Mouse (Mus musculus): ENCODE results near the gene Car10. TPM values are rescaled to one million over a fixed set of nuclear protein-coding genes. Genes with fewer than 3 reads are reported as not detected.

Car10 gene
- polyA plus RNA-seq, 1 experiment: not detected

GRCm38 (mm10) chr11:93608716-93609115 lies 510.9 kb downstream of the Car10 start:
- no peak overlapping the region for H3K27ac ChIP-seq (ENCODE audit: insufficient read depth, low read depth, low read length)
- 80% methylated on average over 7 of the region's 7 CpGs for WGBS
- H3K27me3 ChIP-seq (ENCODE audit: control insufficient read depth, insufficient read depth, low read length): no peaks in the 10 kb centered on the region
- no peaks in the 10 kb centered on the region for H3K36me3 ChIP-seq (ENCODE audit: control insufficient read depth, insufficient read depth, low read length)
- H3K4me1 ChIP-seq (ENCODE audit: control insufficient read depth, insufficient read depth, insufficient read length, low read length): no peaks in the 10 kb centered on the region
- H3K4me3 ChIP-seq (ENCODE audit: low read depth, low read length): no peak overlapping the region
- TF ChIP-seq POLR2A (IDR thresholded peaks at IDR 0.05; ENCODE audit: low read depth, low read length) (no peak), CTCF (IDR thresholded peaks at IDR 0.05; ENCODE audit: extremely low read depth, insufficient read length, insufficient replicate concordance, low read depth, low read length) (no peak)

DNA sequence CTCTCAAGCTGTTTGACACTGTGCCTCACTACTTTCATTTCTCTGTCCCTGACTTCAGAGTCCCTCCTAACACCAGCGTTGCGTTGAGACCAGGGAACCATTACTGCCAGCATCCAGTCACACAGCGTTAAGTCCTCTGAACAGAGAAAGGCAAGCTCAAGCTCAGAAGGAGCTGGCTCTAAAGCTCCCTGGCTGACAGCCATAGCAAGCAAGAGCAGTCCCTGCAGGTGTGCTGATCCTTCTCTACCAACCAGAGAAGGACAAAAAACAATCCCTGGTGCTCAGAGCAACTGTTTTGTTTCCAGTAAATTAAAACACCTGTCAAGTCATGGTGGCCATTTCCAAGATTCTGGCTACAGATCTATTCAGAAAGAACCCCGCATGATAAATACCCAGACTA lies 514.2 kb downstream of the Car10 start:
- Histone ChIP-seq H3K4me3 (ENCODE audit: low read depth, low read length) (no peak overlapping the region), H3K36me3 (ENCODE audit: control insufficient read depth, insufficient read depth, low read length) (no peaks in the 10 kb centered on the region), H3K4me1 (ENCODE audit: control insufficient read depth, insufficient read depth, insufficient read length, low read length) (peaks cover 3% of the 10 kb centered on the region; the same call in 1 of the 2 replicates), H3K27ac (ENCODE audit: insufficient read depth, low read depth, low read length) (no peak overlapping the region), H3K27me3 (ENCODE audit: control insufficient read depth, insufficient read depth, low read length) (no peaks in the 10 kb centered on the region)
- WGBS: 68% methylated on average over 4 of the region's 4 CpGs
- no peak for TF ChIP-seq CTCF (IDR thresholded peaks at IDR 0.05; ENCODE audit: extremely low read depth, insufficient read length, insufficient replicate concordance, low read depth, low read length)
- no peak for TF ChIP-seq POLR2A (IDR thresholded peaks at IDR 0.05; ENCODE audit: low read depth, low read length)

- TF ChIP-seq CTCF (IDR thresholded peaks at IDR 0.05; ENCODE audit: extremely low read depth, insufficient read length, insufficient replicate concordance, low read depth, low read length): no peak
- TF ChIP-seq POLR2A (IDR thresholded peaks at IDR 0.05; ENCODE audit: low read depth, low read length): no peak
- no peak overlapping the region for H3K4me3 ChIP-seq (ENCODE audit: low read depth, low read length)
- H3K27ac ChIP-seq (ENCODE audit: insufficient read depth, low read depth, low read length): no peak overlapping the region
Measured at GRCm38 (mm10) chr11:93614851-93615250, 517.0 kb downstream of the Car10 start.

GRCm38 (mm10) chr11:93623605-93624004 lies 525.8 kb downstream of the Car10 start:
- Histone ChIP-seq H3K4me3 (ENCODE audit: low read depth, low read length) (no peak overlapping the region), H3K4me1 (ENCODE audit: control insufficient read depth, insufficient read depth, insufficient read length, low read length) (no peaks in the 10 kb centered on the region), H3K27me3 (ENCODE audit: control insufficient read depth, insufficient read depth, low read length) (no peaks in the 10 kb centered on the region), H3K36me3 (ENCODE audit: control insufficient read depth, insufficient read depth, low read length) (no peaks in the 10 kb centered on the region), H3K27ac (ENCODE audit: insufficient read depth, low read depth, low read length) (no peak overlapping the region)
- 83% methylated on average over 5 of the region's 5 CpGs for WGBS
- TF ChIP-seq POLR2A (IDR thresholded peaks at IDR 0.05; ENCODE audit: low read depth, low read length) (no peak), CTCF (IDR thresholded peaks at IDR 0.05; ENCODE audit: extremely low read depth, insufficient read length, insufficient replicate concordance, low read depth, low read length) (no peak)

More at GRCm38 (mm10) chr11:93614851-93615250, 517.0 kb downstream of the Car10 start:
- Histone ChIP-seq H3K36me3 (ENCODE audit: control insufficient read depth, insufficient read depth, low read length) (no peaks in the 10 kb centered on the region), H3K4me1 (ENCODE audit: control insufficient read depth, insufficient read depth, insufficient read length, low read length) (peaks cover 3% of the 10 kb centered on the region; the same call in 1 of the 2 replicates), H3K27me3 (ENCODE audit: control insufficient read depth, insufficient read depth, low read length) (no peaks in the 10 kb centered on the region)

DNA sequence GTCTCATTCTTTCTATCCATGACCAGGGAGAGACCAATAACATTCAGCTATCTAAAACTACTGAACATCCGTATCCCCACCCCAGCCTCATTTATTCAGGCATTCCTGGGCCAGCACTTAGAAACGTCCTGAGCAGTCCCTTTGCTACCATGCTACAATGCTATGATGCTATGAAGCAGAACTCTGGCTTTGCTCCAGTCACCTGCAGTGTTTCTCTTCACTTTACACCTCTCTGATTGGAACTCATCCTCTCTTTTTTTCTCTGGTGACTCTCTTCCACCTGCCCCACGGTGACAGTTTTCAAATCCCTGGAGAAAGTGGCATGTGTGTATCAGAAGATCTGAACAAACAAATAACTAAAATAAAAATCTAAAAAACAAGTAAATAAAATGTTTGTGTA lies 541.6 kb downstream of the Car10 start:
- H3K4me1 ChIP-seq (ENCODE audit: control insufficient read depth, insufficient read depth, insufficient read length, low read length): no peaks in the 10 kb centered on the region
- TF ChIP-seq CTCF (IDR thresholded peaks at IDR 0.05; ENCODE audit: extremely low read depth, insufficient read length, insufficient replicate concordance, low read depth, low read length): no peak
- TF ChIP-seq POLR2A (IDR thresholded peaks at IDR 0.05; ENCODE audit: low read depth, low read length): no peak
- H3K4me3 ChIP-seq (ENCODE audit: low read depth, low read length): no peak overlapping the region
- H3K27me3 ChIP-seq (ENCODE audit: control insufficient read depth, insufficient read depth, low read length): no peaks in the 10 kb centered on the region
- H3K27ac ChIP-seq (ENCODE audit: insufficient read depth, low read depth, low read length): no peak overlapping the region
- no peaks in the 10 kb centered on the region for H3K36me3 ChIP-seq (ENCODE audit: control insufficient read depth, insufficient read depth, low read length)
- 72% methylated on average over 3 of the region's 3 CpGs for WGBS

DNA sequence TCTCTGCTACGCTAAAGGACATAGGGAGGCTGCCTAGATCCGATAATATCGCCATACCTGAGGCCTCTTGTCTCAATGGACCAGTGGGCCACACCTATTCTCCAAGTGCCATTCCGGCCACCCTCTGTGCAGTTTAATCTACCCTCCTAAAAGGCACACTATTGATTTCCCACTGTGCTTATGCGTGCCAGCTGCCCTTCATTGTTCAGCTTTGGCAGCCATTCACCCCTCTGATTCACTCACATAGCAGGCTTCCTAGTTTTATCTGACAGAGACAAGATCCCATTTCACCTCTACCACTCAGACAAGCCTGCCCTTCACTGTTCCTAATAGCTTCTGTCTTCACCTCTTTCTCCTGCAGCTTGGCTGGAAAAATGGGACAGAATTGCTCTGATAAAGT lies 543.1 kb downstream of the Car10 start:
- Histone ChIP-seq H3K4me3 (ENCODE audit: low read depth, low read length) (no peak overlapping the region), H3K4me1 (ENCODE audit: control insufficient read depth, insufficient read depth, insufficient read length, low read length) (no peaks in the 10 kb centered on the region), H3K36me3 (ENCODE audit: control insufficient read depth, insufficient read depth, low read length) (no peaks in the 10 kb centered on the region), H3K27ac (ENCODE audit: insufficient read depth, low read depth, low read length) (no peak overlapping the region), H3K27me3 (ENCODE audit: control insufficient read depth, insufficient read depth, low read length) (no peaks in the 10 kb centered on the region)
- WGBS: 39% methylated on average over 5 of the region's 5 CpGs
- TF ChIP-seq POLR2A (IDR thresholded peaks at IDR 0.05; ENCODE audit: low read depth, low read length) (no peak), CTCF (IDR thresholded peaks at IDR 0.05; ENCODE audit: extremely low read depth, insufficient read length, insufficient replicate concordance, low read depth, low read length) (no peak)

DNA sequence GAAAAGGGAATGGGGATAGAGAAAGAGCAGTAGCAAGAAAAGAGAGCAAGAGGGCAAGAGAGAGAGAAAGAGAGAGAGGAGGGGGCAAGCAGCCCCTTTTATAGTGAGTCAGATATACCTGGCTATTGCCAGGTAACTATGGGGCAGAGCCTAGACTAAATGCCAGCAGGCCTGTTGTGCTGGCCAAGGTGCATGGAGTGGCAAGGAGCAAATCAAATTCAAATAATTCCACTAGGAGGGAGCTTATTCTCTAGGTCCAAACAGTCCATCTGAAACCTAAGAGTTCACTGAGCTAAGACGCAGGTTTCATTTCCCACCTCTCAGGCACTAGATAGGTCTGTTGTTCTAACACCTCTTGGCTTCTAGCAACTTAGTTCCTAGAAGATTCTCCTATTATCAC lies 544.5 kb downstream of the Car10 start:
- Histone ChIP-seq H3K4me1 (ENCODE audit: control insufficient read depth, insufficient read depth, insufficient read length, low read length) (no peaks in the 10 kb centered on the region), H3K4me3 (ENCODE audit: low read depth, low read length) (no peak overlapping the region)
- 84% methylated on average over 1 of the region's 1 CpGs for WGBS

More for the DNA sequence above, 544.5 kb downstream of the Car10 start:
- TF ChIP-seq CTCF (IDR thresholded peaks at IDR 0.05; ENCODE audit: extremely low read depth, insufficient read length, insufficient replicate concordance, low read depth, low read length): no peak
- TF ChIP-seq POLR2A (IDR thresholded peaks at IDR 0.05; ENCODE audit: low read depth, low read length): no peak
- no peak overlapping the region for H3K27ac ChIP-seq (ENCODE audit: insufficient read depth, low read depth, low read length)
- H3K27me3 ChIP-seq (ENCODE audit: control insufficient read depth, insufficient read depth, low read length): no peaks in the 10 kb centered on the region
- H3K36me3 ChIP-seq (ENCODE audit: control insufficient read depth, insufficient read depth, low read length): no peaks in the 10 kb centered on the region

All from small intestine, adult 2 months (tissue).